In genomic region chr17:48041351-48042287, GRCm38 (mm10) we compare ENCODE assay signal across 8 mouse cellular contexts. TPM values are rescaled to one million over a fixed set of nuclear protein-coding genes. Genes with fewer than 3 reads are reported as not detected.
DNase-seq lines count a peak whose midpoint lies in the region; ATAC-seq and TF ChIP-seq lines count a peak whose summit lies in the region.
"Had no signal": no experiment of that assay in that cellular context is flagged by ENCODE, and none has a peak within 500 bp of the region (broad histone marks: within the 10 kb centered on the region; RNA-seq: fewer than 3 reads in every experiment).

No protein-coding gene starts in this region.

- WGBS in hindbrain, embryonic 15.5 days, result 9% methylated on average over 29 of the region's 29 CpGs

- no peak for TF ChIP-seq RAD21 in MEL (IDR thresholded peaks at IDR 0.05; ENCODE audit: low read depth, low read length)

- peak overlapping the region; percentile 45 for H3K4me2 ChIP-seq in hindbrain, embryonic 15.5 days

- no peak for TF ChIP-seq CTCF in MEL (IDR thresholded peaks at IDR 0.05 in 2 of 3, conservative IDR thresholded peaks at IDR 0.05 in 1 of 3; ENCODE audit: control insufficient read depth in 1 of 3, insufficient read depth in 1 of 3, low read depth in 2 of 3, low read length in 3 of 3, poor library complexity in 1 of 3, severe bottlenecking in 1 of 3)

- peaks cover 0 to 9% of the 10 kb centered on the region in 2 experiments; a peak in 2 of 4 replicates for H3K36me3 ChIP-seq in MEL (ENCODE audit: control insufficient read depth in 1 of 2, insufficient read depth in 2 of 2, low read length in 2 of 2)
- H3K36me3 ChIP-seq in hindbrain, embryonic 15.5 days, result no peaks in the 10 kb centered on the region
- H3K36me3 ChIP-seq in megakaryocyte, embryonic 14.5 days (replicated peaks; ENCODE audit: low read length), result no peaks in the 10 kb centered on the region

- peak in 1 of 2 experiments; percentile 34; a peak in 1 of 4 replicates for TF ChIP-seq EP300 in MEL (IDR thresholded peaks at IDR 0.05; ENCODE audit: low read depth in 1 of 2, low read length in 2 of 2)

- peak; percentile 19 to 35; a peak in 1 of 4 replicates for TF ChIP-seq POLR2A in MEL (IDR thresholded peaks at IDR 0.05; ENCODE audit: control insufficient read depth in 1 of 2, insufficient read depth in 1 of 2, low read depth in 1 of 2, low read length in 2 of 2, poor library complexity in 1 of 2)

- peaks cover 9 to 15% of the 10 kb centered on the region in 2 experiments; a peak in 3 of 4 replicates for H3K4me1 ChIP-seq in MEL (ENCODE audit: control insufficient read depth in 1 of 2, insufficient read depth in 2 of 2, low read length in 2 of 2)
- peaks cover 19% of the 10 kb centered on the region for H3K4me1 ChIP-seq in hindbrain, embryonic 15.5 days (replicated peaks)
- H3K4me1 ChIP-seq in megakaryocyte, embryonic 14.5 days, result peaks cover 18% of the 10 kb centered on the region

- H3K27ac ChIP-seq in MEL (ENCODE audit: control insufficient read depth, low read depth, low read length), result peak overlapping the region; percentile 82
- peak overlapping the region; percentile 34 for H3K27ac ChIP-seq in hindbrain, embryonic 15.5 days (replicated peaks)

- H3K9me3 ChIP-seq in MEL (replicated peaks; ENCODE audit: insufficient read depth, low read length), result no peaks in the 10 kb centered on the region
- no peaks in the 10 kb centered on the region for H3K9me3 ChIP-seq in hindbrain, embryonic 15.5 days
- no peaks in the 10 kb centered on the region for H3K9me3 ChIP-seq in megakaryocyte, embryonic 14.5 days

- peak; percentile 81 for ATAC-seq in hindbrain, embryonic 15.5 days (ENCODE audit: low FRiP score, low read depth)

- peak; percentile 89 for DNase-seq in MEL (ENCODE audit: low read depth, low spot score)
- peak; percentile 87 for DNase-seq in brain, adult 2 months (ENCODE audit: low read depth, low spot score)
- peak; percentile 76 for DNase-seq in forelimb bud, embryonic 11.5 days (ENCODE audit: low read depth, low spot score)
- DNase-seq in left cerebral cortex, adult 8-10 months (ENCODE audit: low spot score in 2 of 2), result peak; percentile 26 to 33
- DNase-seq in spleen, adult 12 weeks (ENCODE audit: low spot score), result peak; percentile 7

- no peaks in the 10 kb centered on the region for H3K27me3 ChIP-seq in MEL (ENCODE audit: control insufficient read depth in 1 of 2, insufficient read depth in 2 of 2, low read length in 2 of 2)
- peaks cover 20% of the 10 kb centered on the region for H3K27me3 ChIP-seq in hindbrain, embryonic 15.5 days
- peaks cover 49% of the 10 kb centered on the region for H3K27me3 ChIP-seq in megakaryocyte, embryonic 14.5 days (replicated peaks)

- H3K9ac ChIP-seq in MEL (ENCODE audit: control insufficient read depth, low read depth, low read length, poor library complexity, severe bottlenecking), result peak overlapping the region; percentile 75
- H3K9ac ChIP-seq in hindbrain, embryonic 15.5 days, result no peak overlapping the region

- H3K79me2 ChIP-seq in MEL (ENCODE audit: control insufficient read depth, insufficient read depth, low read length, poor library complexity), result no peaks in the 10 kb centered on the region; the same call in 1 of the 2 replicates

- peak overlapping the region; percentile 61 to 63 for H3K4me3 ChIP-seq in MEL (ENCODE audit: control insufficient read depth in 1 of 2, insufficient read depth in 1 of 2, low read depth in 2 of 2, low read length in 2 of 2)
- H3K4me3 ChIP-seq in hindbrain, embryonic 15.5 days, result peak overlapping the region; percentile 12; the same call in 1 of the 2 replicates
- H3K4me3 ChIP-seq in megakaryocyte, embryonic 14.5 days (replicated peaks), result peak overlapping the region; percentile 64

TF ChIP-seq in MEL, 35 proteins besides CTCF, POLR2A, EP300 and RAD21:
- TF ChIP-seq ETS1 (IDR thresholded peaks at IDR 0.05; ENCODE audit: low read depth, low read length) (peak; percentile 46), NELFE (IDR thresholded peaks at IDR 0.05; ENCODE audit: low read depth, low read length) (peak; percentile 38; the same call in 1 of the 2 replicates), MXI1 (IDR thresholded peaks at IDR 0.05; ENCODE audit: low read depth, low read length) (peak; percentile 99), SIN3A (IDR thresholded peaks at IDR 0.05; ENCODE audit: low read length) (peak; percentile 58), ZMIZ1 (IDR thresholded peaks at IDR 0.05; ENCODE audit: low read depth, low read length) (0 out of 2 replicates have a peak, but pooled peaks have one; percentile 22), RCOR1 (IDR thresholded peaks at IDR 0.05; ENCODE audit: low read depth, low read length) (no peak), NRF1 (IDR thresholded peaks at IDR 0.05; ENCODE audit: insufficient read depth, low read depth, low read length, poor library complexity, severe bottlenecking) (peak; percentile 33; the same call in 1 of the 2 replicates), USF2 (IDR thresholded peaks at IDR 0.05; ENCODE audit: borderline replicate concordance in 1 of 2, insufficient read depth in 1 of 2, low read depth in 1 of 2, low read length in 2 of 2) (no peak; a peak in 1 of 4 replicates), MAZ (IDR thresholded peaks at IDR 0.05; ENCODE audit: low read depth, low read length) (0 out of 2 replicates have a peak, but pooled peaks have one; percentile 24), UBTF (IDR thresholded peaks at IDR 0.05; ENCODE audit: borderline replicate concordance, insufficient read depth, low read depth, low read length) (0 out of 2 replicates have a peak, but pooled peaks have one; percentile 81), MAX (IDR thresholded peaks at IDR 0.05; ENCODE audit: low read length) (peak; percentile 91), TBP (IDR thresholded peaks at IDR 0.05; ENCODE audit: low read depth, low read length) (peak; percentile 44), ZC3H11A (IDR thresholded peaks at IDR 0.05; ENCODE audit: low read depth, low read length) (no peak), ZNF384 (IDR thresholded peaks at IDR 0.05; ENCODE audit: low read depth, low read length) (peak; percentile 79), USF1 (IDR thresholded peaks at IDR 0.05; ENCODE audit: low read depth, low read length) (peak; percentile 81), GABPA (IDR thresholded peaks at IDR 0.05; ENCODE audit: low read depth, low read length) (no peak), MYC (IDR thresholded peaks at IDR 0.05; ENCODE audit: low read depth, low read length) (peak; percentile 97), HCFC1 (IDR thresholded peaks at IDR 0.05; ENCODE audit: low read depth, low read length) (peak; percentile 65)

RNA-seq across cellular contexts. Expression of gene 1700122O11Rik, which starts 3.5 kb away (rescaled TPM):
- total RNA-seq in MEL (2012; rRNA removed), result not detected in 2 replicates
- not detected for polyA plus RNA-seq in MEL (2012; ENCODE audit: insufficient read depth in 1 of 2, insufficient read length in 2 of 2, low read depth in 1 of 2, low replicate concordance in 2 of 2, missing spikeins in 1 of 2)
- polyA plus RNA-seq in hindbrain, embryonic 15.5 days (2015; fragmentation: Nextera tagmentation; extraction: Ambion mirVana), result not detected in 2 replicates
- not detected for total RNA-seq in left cerebral cortex, adult 8-10 months (2022)
- polyA plus RNA-seq in megakaryocyte, embryonic 14.5 days (2012; ENCODE audit: insufficient read depth, low replicate concordance), result not detected in 2 replicates
- total RNA-seq: left cerebral cortex, postnatal 10 days had no signal

RNA-seq across cellular contexts. Expression of gene 1700067P10Rik, which starts 47.5 kb away (rescaled TPM):
- not detected in 2 replicates for total RNA-seq in MEL (2012; rRNA removed)
- polyA plus RNA-seq in MEL (2012; ENCODE audit: insufficient read depth in 1 of 2, insufficient read length in 2 of 2, low read depth in 1 of 2, low replicate concordance in 2 of 2, missing spikeins in 1 of 2), result not detected
- polyA plus RNA-seq in hindbrain, embryonic 15.5 days (2015; fragmentation: Nextera tagmentation; extraction: Ambion mirVana), result not detected in 2 replicates
- not detected for total RNA-seq in left cerebral cortex, adult 8-10 months (2022)
- not detected in 2 replicates for polyA plus RNA-seq in megakaryocyte, embryonic 14.5 days (2012; ENCODE audit: insufficient read depth, low replicate concordance)
- total RNA-seq: left cerebral cortex, postnatal 10 days had no signal

Comparison
In these comparisons a context has a peak if more than half of its experiments do, and no peak if none do; other contexts are left out.
1. Peak in every context shown above with its lines: DNase-seq, ATAC-seq, H3K4me3 ChIP-seq and H3K27ac ChIP-seq.
2. DNase-seq: peak in every context shown above with its lines; median percentile 89 in MEL; 87 in brain, adult 2 months; 76 in forelimb bud, embryonic 11.5 days; 30 in left cerebral cortex, adult 8-10 months; 7 in spleen, adult 12 weeks.
3. H3K4me3 ChIP-seq: peak in every context shown above with its lines; median percentile 64 in megakaryocyte, embryonic 14.5 days; 62 in MEL; 12 in hindbrain, embryonic 15.5 days.